Mouse (Mus musculus) liver, postnatal 0 days (tissue): ENCODE measurements around the gene Gm45837. TPM values are rescaled to one million over a fixed set of nuclear protein-coding genes. Genes with fewer than 3 reads are reported as not detected.

ENCODE experiments used
- ATAC-seq: fragments of 200-750 bp; cut with Nextera tagmentation; 2 replicates; pipeline ENCODE4 v1.8.0; 2017; ENCODE audit warnings: mild to moderate bottlenecking, moderate library complexity
- DNase-seq: peaks from one replicate; pipeline ENCODE4 v3.0.0-alpha.2; 2016
- H3K27ac ChIP-seq: fragments of 300-500 bp; sonication (generic); 2 replicates; pipeline ENCODE4 v1.5.1; 2014; ENCODE audit warnings: antibody characterized with exemption, moderate library complexity, mild to moderate bottlenecking, low read depth
- H3K27me3 ChIP-seq: fragments of 300-500 bp; sonication (generic); 2 replicates; pipeline ENCODE4 v1.6.1; 2014; ENCODE audit warnings: low read length, control low read depth, mixed read lengths; ENCODE audit not compliant: insufficient read depth
- H3K36me3 ChIP-seq: fragments of 300-500 bp; sonication (generic); replicated peaks from 2 replicates; pipeline ENCODE4 v1.6.1; 2014; ENCODE audit warnings: mild to moderate bottlenecking, control low read depth, low read length, moderate library complexity, mixed read lengths; ENCODE audit not compliant: insufficient read depth
- H3K4me1 ChIP-seq: fragments of 300-500 bp; sonication (generic); 2 replicates; pipeline ENCODE4 v1.6.1; 2014; ENCODE audit warnings: antibody characterized with exemption, mild to moderate bottlenecking, control low read depth; ENCODE audit not compliant: insufficient read depth
- H3K4me2 ChIP-seq: fragments of 300-500 bp; sonication (generic); 2 replicates; pipeline ENCODE4 v1.6.1; 2014; ENCODE audit warnings: low read depth, mild to moderate bottlenecking, low read length, moderate library complexity, mixed read lengths
- H3K4me3 ChIP-seq: fragments of 300-500 bp; sonication (generic); 2 replicates; pipeline ENCODE4 v1.5.1; 2014; ENCODE audit warnings: low read depth, low read length
- H3K9ac ChIP-seq: fragments of 300-500 bp; sonication (generic); replicated peaks from 2 replicates; pipeline ENCODE4 v1.6.1; 2014; ENCODE audit warnings: mild to moderate bottlenecking, moderate library complexity
- H3K9me3 ChIP-seq: fragments of 300-500 bp; sonication (generic); 2 replicates; pipeline ENCODE4 v1.6.1; 2016; ENCODE audit warnings: mild to moderate bottlenecking, control low read depth, low read length, mixed read lengths
- CTCF ChIP-seq: sonication (generic); IDR thresholded peaks from 2 replicates; pipeline ENCODE4 v1.5.1; 2016; ENCODE audit warnings: antibody characterized with exemption, low read depth
- EP300 ChIP-seq: IDR thresholded peaks from 2 replicates; pipeline ENCODE4 v1.6.1; 2016; ENCODE audit warnings: antibody characterized with exemption, low read depth, mild to moderate bottlenecking
- WGBS: fragments of 180-500 bp; shearing (Covaris S2); extraction: QIAGEN DNeasy Blood & Tissue Kit; methylation state at CpG from one replicate; pipeline ENCODE4 v1.1.7; 2014; ENCODE audit not compliant: insufficient replicate concordance; 5-methylcytosine and 5-hydroxymethylcytosine counted together
- polyA plus RNA-seq: library from polyadenylated mRNA; unstranded; fragments of >200 nt; fragmentation: Nextera tagmentation; extraction: Ambion mirVana; gene quantifications from 2 replicates; pipeline ENCODE4 v1.2.1, GENCODE M21; 2015

The Gm45837 gene
- polyA plus RNA-seq, 1 experiment from 2014 or later, result not detected

DNA sequence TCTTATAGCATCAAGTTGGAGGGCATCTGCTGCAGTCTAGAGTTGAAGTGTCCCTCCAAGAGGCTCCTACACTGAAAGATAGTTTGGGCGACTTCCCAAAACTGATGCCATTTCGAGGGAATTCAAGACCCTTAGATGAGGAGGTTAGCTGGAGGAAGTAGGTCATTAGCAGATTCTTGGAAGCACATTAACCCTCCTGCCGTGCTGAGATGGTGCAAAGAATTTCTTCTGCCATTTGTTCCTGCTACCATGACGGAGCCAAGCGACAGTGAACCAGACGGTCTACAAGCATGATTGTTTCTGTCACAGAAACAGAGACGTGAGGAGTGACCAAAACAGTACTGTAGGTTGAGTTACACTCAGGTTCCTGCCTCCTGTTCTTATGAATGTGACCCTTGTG, 115.8 kb downstream of the Gm45837 start:
- no peak for DNase-seq
- ATAC-seq, result no peak
- Histone ChIP-seq H3K27me3 (no peaks in the 10 kb centered on the region), H3K36me3 (no peaks in the 10 kb centered on the region), H3K4me1 (peaks cover 3% of the 10 kb centered on the region; the same call in 1 of the 2 replicates), H3K27ac (no peak overlapping the region), H3K4me3 (no peak overlapping the region), H3K4me2 (no peak overlapping the region), H3K9ac (no peak overlapping the region), H3K9me3 (no peaks in the 10 kb centered on the region)
- 65% methylated on average over 7 of the region's 7 CpGs for WGBS
- TF ChIP-seq CTCF (no peak), EP300 (no peak)

DNA sequence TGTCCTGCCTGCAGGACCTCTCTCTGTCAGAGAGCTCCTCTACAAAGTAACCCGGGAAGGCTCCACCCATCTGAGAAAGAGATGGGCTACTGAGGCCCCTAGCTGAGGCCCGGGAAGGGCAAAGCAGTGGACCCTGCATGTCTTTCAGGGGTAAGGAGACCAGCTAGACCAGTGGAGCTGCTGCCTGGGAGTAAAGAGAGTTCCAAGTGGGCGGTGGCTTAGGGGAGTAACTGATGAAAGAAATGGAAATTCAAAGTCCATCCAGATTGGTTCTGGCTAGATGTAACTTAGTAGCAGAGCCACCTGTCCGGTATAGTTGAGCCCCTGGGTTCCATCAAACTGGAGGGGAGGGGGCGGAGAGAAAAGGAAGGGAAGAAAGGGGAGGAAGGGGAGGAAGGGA, 123.7 kb downstream of the Gm45837 start:
- Histone ChIP-seq H3K4me3 (no peak overlapping the region), H3K27ac (no peak overlapping the region), H3K4me2 (no peak overlapping the region), H3K36me3 (no peaks in the 10 kb centered on the region), H3K9me3 (no peaks in the 10 kb centered on the region), H3K9ac (no peak overlapping the region), H3K27me3 (no peaks in the 10 kb centered on the region), H3K4me1 (no peaks in the 10 kb centered on the region)
- no peak for DNase-seq
- TF ChIP-seq EP300, result no peak
- TF ChIP-seq CTCF, result no peak
- ATAC-seq, result no peak
- WGBS, result 42% methylated on average over 5 of the region's 5 CpGs

DNA sequence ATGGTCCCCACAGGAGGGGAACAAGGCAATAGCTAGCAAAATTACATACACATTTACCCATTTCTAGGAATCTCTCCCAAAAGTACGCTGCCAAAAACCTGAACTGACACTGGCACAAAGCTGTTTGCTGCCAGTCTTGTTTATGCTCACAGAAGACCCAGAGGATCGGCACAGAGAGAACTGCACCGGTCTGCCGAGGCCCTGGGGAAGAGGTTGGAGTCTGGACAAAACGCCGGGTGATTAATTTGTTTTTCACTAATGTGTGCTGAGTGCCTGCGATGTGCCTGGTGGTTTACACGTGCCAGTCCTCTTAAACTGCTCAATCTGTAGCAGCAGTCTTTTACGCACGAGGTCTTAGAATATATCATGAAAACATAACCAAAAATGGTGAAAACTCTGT, 124.4 kb downstream of the Gm45837 start:
- DNase-seq (no peak), ATAC-seq (no peak)
- WGBS, result 78% methylated on average over 10 of the region's 10 CpGs
- no peaks in the 10 kb centered on the region for H3K27me3 ChIP-seq
- H3K4me3 ChIP-seq, result no peak overlapping the region
- TF ChIP-seq CTCF (no peak), EP300 (no peak)
- H3K27ac ChIP-seq, result no peak overlapping the region
- H3K9ac ChIP-seq, result no peak overlapping the region
- H3K4me1 ChIP-seq, result no peaks in the 10 kb centered on the region
- no peaks in the 10 kb centered on the region for H3K36me3 ChIP-seq
- no peaks in the 10 kb centered on the region for H3K9me3 ChIP-seq
- no peak overlapping the region for H3K4me2 ChIP-seq

DNA sequence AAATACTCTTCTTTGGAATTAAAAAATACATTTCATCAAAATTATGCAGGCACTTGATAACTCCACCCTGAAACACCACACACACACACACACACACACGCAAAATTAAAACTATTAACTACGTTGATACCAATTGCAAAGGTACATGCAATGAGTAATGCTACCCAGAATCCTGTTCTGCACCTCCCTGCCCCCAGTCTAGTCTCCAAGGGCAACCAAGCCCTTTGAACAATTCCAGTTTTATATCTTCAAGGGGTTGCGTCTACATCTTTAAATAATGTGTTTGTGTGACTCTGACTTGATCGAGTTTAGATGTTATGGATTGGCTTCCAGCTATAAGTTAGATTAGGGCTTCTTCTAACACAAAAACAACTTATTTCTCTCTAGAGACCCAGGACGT, 124.8 kb downstream of the Gm45837 start:
- no peak overlapping the region for H3K9ac ChIP-seq
- no peak for ATAC-seq
- no peaks in the 10 kb centered on the region for H3K4me1 ChIP-seq
- H3K4me2 ChIP-seq, result no peak overlapping the region
- no peak for TF ChIP-seq CTCF
- no peak for TF ChIP-seq EP300
- no peak overlapping the region for H3K27ac ChIP-seq
- no peak for DNase-seq
- no peaks in the 10 kb centered on the region for H3K36me3 ChIP-seq
- H3K27me3 ChIP-seq, result no peaks in the 10 kb centered on the region
- 75% methylated on average over 5 of the region's 5 CpGs for WGBS
- H3K4me3 ChIP-seq, result no peak overlapping the region
- no peaks in the 10 kb centered on the region for H3K9me3 ChIP-seq

DNA sequence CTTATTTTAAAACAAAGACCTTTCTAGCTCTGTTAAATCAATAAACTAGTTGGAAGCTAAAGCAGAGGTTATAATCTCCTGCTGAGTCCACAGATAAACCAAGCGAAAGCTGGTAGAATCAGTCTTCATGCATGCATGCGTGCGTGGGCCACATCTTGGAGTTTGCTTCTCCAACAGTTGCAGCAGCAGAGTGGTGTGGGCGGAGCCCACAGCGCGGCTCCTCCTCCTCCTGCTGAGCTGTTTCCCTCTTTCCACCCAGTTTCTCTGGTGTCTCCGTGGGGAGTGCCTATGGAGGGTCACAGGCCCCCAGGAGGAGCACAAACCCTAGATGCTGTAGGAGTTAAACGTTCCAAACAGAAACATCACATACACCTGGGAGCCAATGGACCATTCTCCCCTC, 126.9 kb downstream of the Gm45837 start:
- TF ChIP-seq CTCF (no peak), EP300 (no peak)
- DNase-seq, result peak; percentile 31
- Histone ChIP-seq H3K4me3 (no peak overlapping the region), H3K9me3 (no peaks in the 10 kb centered on the region), H3K9ac (no peak overlapping the region), H3K4me1 (no peaks in the 10 kb centered on the region), H3K27me3 (no peaks in the 10 kb centered on the region), H3K27ac (0 out of 2 replicates have a peak overlapping the region, but pooled peaks have one; percentile 9), H3K4me2 (peak overlapping the region; percentile 16; the same call in 1 of the 2 replicates), H3K36me3 (no peaks in the 10 kb centered on the region)
- 35% methylated on average over 8 of the region's 8 CpGs for WGBS
- no peak for ATAC-seq

DNA sequence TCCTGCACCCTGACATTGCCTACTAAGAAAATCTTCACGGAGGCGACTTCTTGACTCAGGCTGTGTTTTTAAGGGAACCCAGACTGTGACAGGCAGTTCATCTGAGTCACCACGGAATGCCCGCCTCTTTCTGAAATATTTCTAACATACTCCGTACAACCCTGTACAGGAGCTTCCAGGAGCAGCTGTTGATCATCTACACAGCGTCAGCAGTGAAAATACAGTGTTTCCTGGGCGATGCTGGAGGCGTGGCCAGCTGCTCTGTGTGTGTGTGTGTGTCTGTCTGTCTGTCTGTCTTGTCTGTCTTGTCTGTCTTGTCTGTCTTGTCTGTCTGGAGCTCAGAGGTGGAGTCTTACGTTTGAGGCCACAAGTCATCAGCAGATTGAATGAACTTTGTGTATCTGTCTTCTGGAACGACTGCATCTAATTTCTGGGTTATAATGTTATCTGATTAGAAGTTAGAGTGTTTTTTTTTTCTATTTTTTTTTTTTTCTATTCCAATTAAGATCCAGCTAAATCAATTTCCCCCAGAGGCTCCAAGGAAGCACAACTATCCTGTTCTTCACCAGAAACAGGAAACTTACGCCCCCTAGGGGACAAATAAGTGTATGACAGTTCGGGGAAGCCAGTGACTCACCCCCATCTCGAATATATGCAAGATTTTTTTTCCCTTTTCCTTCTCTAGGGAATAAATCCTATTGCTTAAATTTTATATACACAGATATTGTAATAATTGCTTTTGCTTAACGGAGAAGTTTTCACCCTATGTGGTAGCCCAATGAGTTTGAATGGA, 127.7 kb downstream of the Gm45837 start:
- Histone ChIP-seq H3K9me3 (no peaks in the 10 kb centered on the region), H3K4me1 (no peaks in the 10 kb centered on the region), H3K4me2 (0 out of 2 replicates have a peak overlapping the region, but pooled peaks have one; percentile 16), H3K4me3 (no peak overlapping the region), H3K36me3 (no peaks in the 10 kb centered on the region), H3K27ac (0 out of 2 replicates have a peak overlapping the region, but pooled peaks have one; percentile 9), H3K27me3 (no peaks in the 10 kb centered on the region), H3K9ac (no peak overlapping the region)
- 37% methylated on average over 14 of the region's 14 CpGs for WGBS
- peak; percentile 29 for DNase-seq
- TF ChIP-seq EP300 (no peak), CTCF (peak; percentile 68)
- no peak for ATAC-seq
